Mouse (Mus musculus) cerebellum, postnatal 10 days (tissue): ENCODE results near the gene Wbp4.
A peak's percentile ranks its signal among the peaks of the same experiment; 100 is the strongest.

ENCODE experiments used
- DNase-seq, 2 experiments: peaks; one replicate each; pipeline ENCODE4 v3.0.0; 2021; ENCODE audit warnings: mixed read lengths in 2 of 2

Gene Wbp4

DNA sequence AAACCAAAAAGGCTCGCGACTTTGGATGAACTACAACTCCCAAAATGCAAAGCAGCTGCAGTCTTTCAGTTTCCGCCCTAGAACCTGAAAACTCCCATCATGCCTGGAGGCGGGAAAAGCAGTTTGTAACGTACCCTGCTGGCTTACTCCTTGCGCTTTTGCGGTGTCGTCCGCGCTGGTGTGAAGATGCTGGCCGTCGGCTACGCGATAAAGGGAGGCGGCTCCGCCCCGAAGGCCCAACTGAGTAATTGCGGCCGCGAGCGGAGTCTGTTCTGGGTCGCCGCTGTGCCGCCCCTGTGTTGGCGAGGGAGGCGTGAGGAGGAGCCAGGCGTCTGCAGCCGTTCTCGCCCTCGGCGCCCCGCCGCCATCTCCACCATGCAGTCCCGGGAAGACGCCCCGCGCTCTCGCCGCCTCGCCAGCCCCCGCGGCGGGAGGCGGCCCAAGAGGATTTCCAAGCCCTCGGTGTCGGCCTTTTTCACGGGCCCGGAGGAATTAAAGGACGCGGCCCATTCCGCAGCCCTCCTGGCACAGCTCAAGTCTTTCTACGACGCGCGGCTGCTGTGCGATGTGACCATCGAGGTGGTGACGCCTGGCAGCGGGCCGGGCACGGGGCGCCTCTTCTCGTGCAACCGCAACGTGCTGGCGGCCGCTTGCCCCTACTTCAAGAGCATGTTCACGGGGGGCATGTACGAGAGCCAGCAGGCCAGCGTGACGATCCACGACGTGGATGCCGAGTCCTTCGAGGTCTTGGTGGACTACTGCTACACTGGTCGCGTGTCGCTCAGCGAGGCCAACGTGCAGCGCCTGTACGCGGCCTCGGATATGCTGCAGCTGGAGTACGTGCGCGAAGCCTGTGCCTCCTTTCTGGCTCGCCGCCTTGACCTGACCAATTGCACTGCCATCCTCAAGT, 29.4 kb downstream of the Wbp4 start, which contains the start of gene Kbtbd6:
Gene Kbtbd6, plus strand, starts transcription at position 155 of the 910 bp plus-strand sequence.
- peak; percentile 84 to 85 for DNase-seq

DNA sequence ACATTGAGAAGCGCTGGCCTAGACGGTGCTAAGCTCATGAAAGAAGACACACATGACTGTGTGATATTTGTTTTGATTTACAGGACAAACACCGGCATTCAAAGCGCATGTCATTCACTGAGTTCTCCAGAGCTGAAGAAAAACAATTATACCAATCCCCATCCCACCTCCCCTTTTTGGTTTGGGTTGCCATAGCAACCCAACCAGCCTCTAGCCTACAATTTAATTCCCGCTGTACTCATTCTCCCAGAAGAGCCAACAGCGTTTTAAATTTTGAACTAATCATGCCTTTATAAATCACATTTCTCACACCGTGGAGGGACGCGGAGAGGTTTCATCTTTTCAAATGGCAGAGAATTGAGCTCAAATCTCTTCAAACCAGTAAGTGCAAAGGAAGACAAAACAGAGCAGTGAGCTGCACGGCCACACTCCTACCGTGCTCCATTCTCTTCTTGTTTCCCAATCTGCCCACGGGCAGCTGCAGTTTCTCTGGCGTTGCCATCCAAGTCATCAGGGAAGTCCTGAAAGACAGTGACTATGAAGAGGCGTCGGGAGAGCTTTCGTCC, 36.2 kb downstream of the Wbp4 start:
- DNase-seq, result peak; percentile 58 to 60

- no peak for DNase-seq
Observed at GRCm38 (mm10) chr14:79444601-79445000, 36.7 kb downstream of the Wbp4 start.

DNA sequence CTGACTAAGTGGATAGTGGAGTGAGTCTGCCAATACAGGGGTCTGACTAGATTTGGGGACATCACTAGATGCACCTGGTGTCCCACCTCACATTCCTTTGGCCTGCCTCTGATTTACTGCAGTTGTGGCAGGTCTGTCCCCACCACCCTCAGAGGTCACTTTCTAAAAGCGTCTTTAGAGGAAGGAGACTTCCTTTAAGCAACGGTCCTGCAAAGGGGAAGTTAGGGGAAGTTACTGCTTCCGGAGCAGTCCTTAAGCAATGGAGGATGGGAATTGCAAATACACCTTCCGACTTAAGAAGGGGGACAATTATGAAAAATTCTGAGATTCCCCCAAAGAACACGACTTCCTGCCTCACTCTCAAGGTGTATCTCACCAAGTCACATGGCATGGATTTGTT, 39.9 kb downstream of the Wbp4 start:
- DNase-seq, result no peak

- DNase-seq, result no peak
Observed at GRCm38 (mm10) chr14:79440655-79441054, 40.7 kb downstream of the Wbp4 start.

DNA sequence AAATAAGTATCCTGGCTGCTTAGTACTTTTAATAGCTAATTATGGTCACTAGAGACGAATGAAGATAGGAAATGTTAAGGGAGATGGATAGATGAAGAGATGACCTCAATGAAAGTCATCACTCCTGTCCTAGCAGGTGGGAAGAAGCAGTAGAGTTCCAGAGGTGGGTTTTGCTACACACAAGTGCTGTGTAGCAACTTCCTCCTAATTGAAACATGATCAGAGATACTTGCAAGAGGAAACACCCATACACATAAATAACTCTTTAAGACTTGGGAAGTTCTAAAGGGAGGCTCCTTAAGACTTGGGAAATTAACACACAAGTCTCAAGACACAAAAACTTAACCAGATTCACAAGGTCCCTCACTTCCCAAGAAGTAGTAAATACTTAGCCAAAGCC, 47.3 kb downstream of the Wbp4 start:
- no peak for DNase-seq

DNA sequence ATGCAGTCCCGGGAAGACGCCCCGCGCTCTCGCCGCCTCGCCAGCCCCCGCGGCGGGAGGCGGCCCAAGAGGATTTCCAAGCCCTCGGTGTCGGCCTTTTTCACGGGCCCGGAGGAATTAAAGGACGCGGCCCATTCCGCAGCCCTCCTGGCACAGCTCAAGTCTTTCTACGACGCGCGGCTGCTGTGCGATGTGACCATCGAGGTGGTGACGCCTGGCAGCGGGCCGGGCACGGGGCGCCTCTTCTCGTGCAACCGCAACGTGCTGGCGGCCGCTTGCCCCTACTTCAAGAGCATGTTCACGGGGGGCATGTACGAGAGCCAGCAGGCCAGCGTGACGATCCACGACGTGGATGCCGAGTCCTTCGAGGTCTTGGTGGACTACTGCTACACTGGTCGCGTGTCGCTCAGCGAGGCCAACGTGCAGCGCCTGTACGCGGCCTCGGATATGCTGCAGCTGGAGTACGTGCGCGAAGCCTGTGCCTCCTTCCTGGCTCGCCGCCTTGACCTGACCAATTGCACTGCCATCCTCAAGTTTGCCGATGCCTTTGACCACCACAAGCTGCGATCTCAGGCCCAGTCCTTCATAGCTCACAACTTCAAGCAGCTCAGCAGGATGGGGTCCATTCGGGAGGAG, 54.5 kb downstream of the Wbp4 start:
- peak; percentile 50 to 53 for DNase-seq

- DNase-seq, result peak; percentile 92 to 95
Observed at GRCm38 (mm10) chr14:79425979-79426729, 55.2 kb downstream of the Wbp4 start, which contains the start of gene Kbtbd7. Gene Kbtbd7 (plus strand): TSS chr14:79426511.

GRCm38 (mm10) chr14:79420083-79420685, 61.1 kb downstream of the Wbp4 start:
- DNase-seq, result peak in 1 of 2 experiments; percentile 28

GRCm38 (mm10) chr14:79413121-79413520, 68.2 kb downstream of the Wbp4 start:
- no peak for DNase-seq

- DNase-seq, result no peak
Observed at GRCm38 (mm10) chr14:79410662-79411061, 70.7 kb downstream of the Wbp4 start.
